Mouse (Mus musculus): ENCODE measurements at regions not wholly inside any gene's neighbourhood (a gene's known extent, or its start where the extent isn't known, plus 50 kb on each side); places are given as distances from the start of the nearest gene placed in this dataset.

- DNase-seq (ENCODE audit: low spot score) = no peak
Measured at GRCm38 (mm10) chrX:12219474-12219873, 59.3 kb upstream of the Bcor start.

GRCm38 (mm10) chrX:12224314-12224713 lies 64.2 kb upstream of the Bcor start:
- no peak for DNase-seq (ENCODE audit: low spot score)

- DNase-seq (ENCODE audit: low spot score) = no peak
Measured at GRCm38 (mm10) chrX:12225116-12225891, 65.1 kb upstream of the Bcor start.

DNA sequence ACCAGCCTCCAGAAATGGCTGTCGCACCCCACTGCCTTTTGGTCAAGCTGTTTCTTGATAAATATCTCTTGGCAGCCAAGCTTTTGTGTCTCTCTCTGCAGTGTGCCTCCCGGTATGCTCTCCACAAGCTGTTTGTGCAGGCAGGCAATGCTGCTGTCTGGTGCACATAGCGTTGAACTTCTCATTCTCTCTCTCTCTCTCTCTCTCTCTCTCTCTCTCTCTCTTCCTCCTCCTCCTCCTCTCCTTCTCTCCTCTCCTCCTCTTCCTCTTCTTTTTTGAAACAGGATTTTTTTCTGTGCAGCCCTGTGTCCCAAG lies 65.7 kb upstream of the Bcor start:
- DNase-seq (ENCODE audit: low spot score) = peak; percentile 3

- DNase-seq (ENCODE audit: low spot score) = no peak
Measured at GRCm38 (mm10) chrX:12240505-12241011, 80.4 kb upstream of the Bcor start.

DNA sequence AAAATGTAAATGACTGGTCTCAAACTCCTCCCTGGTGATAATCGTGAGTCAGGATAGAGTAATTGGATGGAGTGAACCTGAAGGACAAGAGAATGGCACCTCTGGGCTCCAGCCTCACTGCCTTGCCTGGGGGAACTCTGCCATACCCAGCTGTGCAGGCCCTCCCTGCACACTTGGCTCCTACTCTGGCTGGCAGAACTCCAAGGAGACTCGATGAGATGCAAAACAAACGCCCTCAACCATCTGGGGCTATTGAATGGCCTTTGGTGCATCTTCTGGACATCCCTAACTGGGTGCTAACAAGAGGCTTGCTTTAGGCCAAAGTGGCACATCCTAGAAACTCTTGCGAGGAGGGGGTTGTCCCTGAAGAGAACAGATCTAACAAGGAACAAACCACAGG lies 81.6 kb upstream of the Bcor start:
- DNase-seq (ENCODE audit: low spot score) = peak; percentile 5

DNA sequence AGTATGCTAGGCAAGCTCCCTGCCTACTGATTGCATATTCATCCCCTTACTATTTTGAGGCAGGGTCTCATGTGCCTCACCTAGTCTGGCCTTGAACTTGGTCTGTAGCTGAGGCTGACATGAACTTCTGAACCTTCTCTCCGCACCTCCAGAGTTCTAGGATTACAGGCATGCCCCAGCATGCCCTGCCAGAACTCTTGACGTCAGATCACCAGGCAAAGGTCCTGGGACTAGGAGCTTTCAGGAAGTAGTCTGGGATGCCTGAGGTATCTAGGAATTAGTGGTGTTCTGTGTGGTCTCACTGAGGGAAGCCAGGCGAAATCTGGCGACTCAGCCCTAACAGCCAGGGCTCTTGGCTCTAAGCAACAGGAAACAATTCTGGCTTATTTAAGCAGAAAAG lies 88.9 kb upstream of the Bcor start:
- DNase-seq (ENCODE audit: low spot score) = no peak

GRCm38 (mm10) chrX:12249911-12250310 lies 89.8 kb upstream of the Bcor start:
- DNase-seq (ENCODE audit: low spot score) = no peak

DNA sequence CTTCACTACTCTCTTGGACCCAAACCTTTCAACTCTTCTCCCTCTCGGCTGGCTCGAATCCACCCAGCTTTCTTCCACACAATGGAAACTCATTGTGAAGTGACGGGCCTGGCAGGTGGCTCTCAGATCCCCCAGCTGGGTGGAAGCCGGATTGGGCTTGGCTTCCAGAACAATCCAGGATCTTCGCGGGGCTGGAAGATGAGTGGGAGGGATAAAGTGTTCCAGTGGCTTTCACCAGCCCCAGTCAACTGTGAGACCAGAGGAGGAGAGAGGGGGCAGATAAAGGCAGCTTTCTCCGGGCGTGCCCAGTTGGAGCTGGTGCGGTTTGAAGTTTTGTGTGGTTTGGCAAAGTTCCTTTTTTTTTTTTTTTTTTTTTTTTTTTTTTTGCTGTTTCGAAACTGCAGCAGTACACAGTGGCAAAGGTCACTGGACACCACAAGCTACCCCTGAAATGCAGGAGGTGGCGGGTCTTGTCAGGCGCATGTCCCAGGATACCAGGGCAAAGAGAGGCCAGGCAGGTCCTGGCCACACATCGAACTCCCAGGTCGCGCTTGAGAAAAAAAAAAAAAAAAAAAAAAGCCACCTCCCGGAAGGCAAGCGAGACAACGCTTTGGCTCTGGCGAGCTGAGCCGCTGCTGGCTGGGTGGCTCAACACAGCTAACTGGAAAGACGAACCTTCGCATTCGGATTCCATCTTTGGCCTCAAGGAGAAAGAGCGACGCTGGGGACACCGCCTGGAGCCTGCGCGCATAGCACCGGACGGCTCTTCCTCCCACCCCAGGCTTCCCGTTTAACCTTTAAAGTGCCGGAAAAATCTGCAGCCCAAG lies 91.9 kb upstream of the Bcor start:
- peak; percentile 41 for DNase-seq (ENCODE audit: low spot score)

DNA sequence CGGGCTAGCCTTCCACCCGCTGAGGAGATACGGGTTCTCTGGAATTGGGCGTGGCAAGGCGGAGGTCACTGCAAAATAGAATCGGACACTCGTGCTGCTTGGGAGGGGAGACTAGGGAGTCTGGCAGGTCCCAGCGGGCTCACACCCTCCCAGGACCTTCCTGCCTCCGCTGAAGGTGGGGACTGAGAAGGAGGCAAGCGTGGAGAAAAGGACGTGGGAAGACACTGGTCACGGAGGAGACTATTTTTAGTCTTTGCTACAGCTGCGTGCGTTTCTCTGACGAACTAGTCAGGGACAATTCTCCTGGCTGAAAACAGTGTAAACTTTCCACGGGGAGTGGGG lies 92.5 kb upstream of the Bcor start:
- DNase-seq (ENCODE audit: low spot score) = no peak

- no peak for DNase-seq (ENCODE audit: low spot score)
Measured at GRCm38 (mm10) chrX:12256758-12257157, 96.6 kb upstream of the Bcor start.

GRCm38 (mm10) chrX:12263834-12264233 lies 103.7 kb upstream of the Bcor start:
- DNase-seq (ENCODE audit: low spot score) = no peak

DNA sequence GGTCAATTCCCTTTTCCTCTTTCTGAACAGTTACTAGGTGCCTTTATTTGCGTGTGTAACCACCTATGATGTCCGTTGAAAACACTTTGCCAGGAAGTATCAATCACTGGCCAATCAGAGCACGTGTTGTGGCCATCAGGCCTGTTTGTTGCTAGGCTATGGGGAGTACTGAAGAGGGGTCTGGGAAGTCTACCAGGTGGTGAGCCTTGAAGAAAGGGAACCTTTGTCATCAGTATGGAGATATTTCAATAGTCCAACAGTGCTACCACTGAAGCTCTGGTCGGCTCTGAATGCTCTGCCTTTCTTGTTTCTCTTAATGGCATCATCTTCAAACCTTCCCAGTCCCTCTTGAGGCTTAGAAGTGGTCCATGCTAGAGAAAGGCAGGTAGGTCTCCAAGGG lies 124.6 kb upstream of the Bcor start:
- no peak for DNase-seq (ENCODE audit: low spot score)

DNA sequence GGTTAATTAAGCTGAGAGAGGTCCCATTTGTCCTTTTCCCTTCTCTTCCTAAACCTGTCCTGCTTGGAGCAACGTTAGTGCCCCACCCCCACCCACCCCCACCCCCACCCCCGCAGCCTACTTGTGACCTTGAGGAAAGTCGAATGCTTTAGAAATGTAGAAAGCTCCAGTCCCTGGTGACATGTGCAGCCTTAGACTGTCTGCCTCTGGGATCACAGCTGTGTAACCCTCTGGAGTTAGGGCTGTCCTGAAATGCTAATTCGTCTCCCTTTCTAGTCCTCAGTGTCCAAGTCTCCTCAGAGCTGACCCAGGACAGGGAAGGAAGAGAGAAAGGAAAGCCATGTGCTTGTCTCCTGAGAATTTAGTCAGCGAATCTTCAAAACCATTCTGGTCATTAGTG lies 125.0 kb upstream of the Bcor start:
- no peak for DNase-seq (ENCODE audit: low spot score)

DNA sequence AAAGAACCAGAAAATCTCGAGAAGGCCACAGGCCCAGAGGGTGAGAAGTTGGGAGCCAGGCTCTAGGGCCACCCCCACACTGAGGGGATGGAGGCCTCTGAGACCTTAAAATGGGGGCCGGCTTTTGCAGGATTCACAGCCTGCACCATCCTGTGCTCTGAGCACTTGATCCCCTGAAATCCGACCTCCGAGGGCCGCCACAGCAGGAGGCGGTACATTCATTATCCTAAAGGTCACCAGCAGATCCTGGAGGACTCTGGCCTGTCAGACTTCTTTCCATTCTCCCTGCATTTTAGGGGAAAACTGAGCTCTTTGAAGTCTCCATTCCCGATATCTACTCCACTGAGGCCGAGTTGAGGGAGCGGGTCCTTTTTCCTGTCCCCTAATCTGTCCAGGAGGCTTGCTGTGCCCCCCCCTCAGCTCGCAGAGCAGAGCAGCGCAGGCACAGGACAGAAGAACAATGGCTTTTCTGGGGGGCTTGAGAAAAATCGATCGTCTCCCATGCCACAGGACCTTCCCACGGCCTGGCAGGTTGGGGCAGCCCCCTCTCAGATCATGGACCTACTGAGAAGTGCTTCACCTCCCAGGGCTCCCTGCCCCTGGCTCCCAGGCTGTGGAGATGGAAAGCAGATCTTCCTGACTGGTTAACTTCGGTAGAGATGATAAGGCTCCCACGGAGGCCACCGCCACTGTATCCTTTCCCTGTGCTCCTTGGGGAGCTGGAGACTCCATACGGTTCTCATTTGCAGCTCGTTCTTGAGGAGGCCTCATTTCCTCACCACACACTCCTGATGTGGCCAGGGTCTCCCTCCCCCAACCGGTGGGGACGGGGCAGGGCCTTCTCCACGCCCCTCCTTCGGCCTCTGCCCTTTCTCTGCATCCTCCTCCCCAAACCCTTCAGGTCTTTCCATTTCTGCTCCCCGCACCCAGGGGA lies 126.1 kb upstream of the Bcor start:
- DNase-seq (ENCODE audit: low spot score) = no peak

DNA sequence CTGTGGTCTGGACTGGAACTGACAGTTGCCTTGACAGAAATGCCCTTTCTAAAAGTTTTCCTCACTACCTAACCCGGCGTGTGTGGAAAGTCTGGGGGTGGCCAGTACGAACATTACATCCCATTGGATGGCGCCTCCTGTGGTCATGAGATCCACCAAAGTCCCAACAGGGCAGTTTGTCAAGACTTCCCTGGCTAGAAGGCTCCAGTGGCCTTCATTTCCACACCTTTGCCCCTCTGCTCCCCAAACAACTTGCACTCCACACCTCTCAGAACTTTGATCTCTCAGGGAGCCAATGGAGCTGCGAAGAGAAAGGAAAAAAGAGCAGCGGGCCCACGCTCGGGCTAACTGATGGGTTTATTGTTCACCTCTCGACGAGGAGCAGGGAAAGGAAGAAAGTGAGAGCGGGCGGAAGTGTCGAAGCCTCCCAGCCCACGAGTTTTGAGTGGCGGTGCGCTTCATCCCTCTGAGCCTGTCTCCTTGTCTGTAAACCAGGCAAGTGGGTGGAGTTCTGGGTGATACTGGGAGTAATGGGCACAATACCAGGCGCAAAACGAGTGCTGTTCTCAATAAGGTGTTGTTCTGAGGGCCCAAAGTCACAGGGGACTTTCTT lies 126.9 kb upstream of the Bcor start:
- no peak for DNase-seq (ENCODE audit: low spot score)

- DNase-seq (ENCODE audit: low spot score) = no peak
Measured at GRCm38 (mm10) chrX:12287656-12288561, 127.8 kb upstream of the Bcor start.

GRCm38 (mm10) chrX:12288562-12289117 lies 128.5 kb upstream of the Bcor start:
- DNase-seq (ENCODE audit: low spot score) = no peak

- no peak for DNase-seq (ENCODE audit: low spot score)
Measured at GRCm38 (mm10) chrX:12293146-12293545, 133.0 kb upstream of the Bcor start.

- DNase-seq (ENCODE audit: low spot score) = no peak
Measured at GRCm38 (mm10) chrX:12294452-12294851, 134.3 kb upstream of the Bcor start.

DNA sequence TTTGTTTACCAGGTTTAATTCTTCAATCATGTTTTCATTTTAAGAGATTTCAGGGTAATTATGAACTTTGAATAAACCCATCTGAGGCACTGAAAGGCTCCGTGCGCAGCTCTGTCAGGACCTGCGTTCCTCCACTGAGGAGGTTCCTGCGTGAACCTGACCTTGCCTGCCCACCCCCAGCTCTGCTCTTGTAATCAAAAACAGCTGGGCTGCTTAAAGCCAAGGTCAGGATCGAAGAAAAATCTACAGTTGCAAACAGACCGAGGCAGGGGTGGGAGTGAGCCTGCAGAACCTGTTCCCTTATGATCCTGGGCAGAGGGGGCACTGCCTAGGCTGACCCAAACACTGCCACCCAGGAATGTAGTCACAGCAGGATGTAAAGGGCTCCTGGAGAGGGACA lies 134.8 kb upstream of the Bcor start:
- DNase-seq (ENCODE audit: low spot score) = no peak
